Mouse (Mus musculus) splenic B cell, adult 2 months (primary cell): Measurements from ENCODE around the gene Dag1.
"Not testable (repeated sequence)": the region's sequence is repeated elsewhere in the genome, so short reads cannot be mapped to it uniquely, and the experiment has no call there.

Source experiments
- DNase-seq: peaks from one replicate; pipeline ENCODE4 v3.0.0-alpha.2; 2011; ENCODE audit warnings: low read depth, low spot score
- H3K27me3 ChIP-seq: 2 replicates; pipeline ENCODE4 v1.6.1; 2012; ENCODE audit warnings: mild to moderate bottlenecking, low read length, moderate library complexity, mixed read lengths; ENCODE audit not compliant: control insufficient read depth, poor library complexity, insufficient read depth, severe bottlenecking
- H3K36me3 ChIP-seq: 2 replicates; pipeline ENCODE4 v1.6.1; 2012; ENCODE audit warnings: mild to moderate bottlenecking, low read length, moderate library complexity, mixed read lengths; ENCODE audit not compliant: control insufficient read depth, poor library complexity, insufficient read depth, severe bottlenecking

Gene Dag1

DNA sequence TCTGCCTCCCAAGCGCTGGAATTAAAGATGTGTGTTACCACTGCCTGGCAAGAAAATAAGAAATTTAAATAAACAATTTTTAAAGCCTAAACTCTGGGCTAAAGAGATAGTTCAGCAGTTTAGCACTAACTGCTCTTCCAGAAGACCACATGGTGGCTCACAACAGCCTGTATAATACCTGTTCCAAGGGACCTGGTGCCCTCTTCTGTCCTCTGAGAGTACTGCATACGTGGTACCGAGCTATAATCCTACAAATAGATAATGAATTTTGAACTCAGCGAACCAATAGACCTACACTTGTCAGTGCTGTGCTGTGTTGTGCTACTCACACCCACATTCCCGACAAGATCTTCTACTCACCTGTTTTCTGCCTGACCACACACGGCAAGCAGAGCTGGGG is 20.7 kb upstream of the Dag1 start:
- Histone ChIP-seq H3K27me3 (no peaks in the 10 kb centered on the region), H3K36me3 (no peaks in the 10 kb centered on the region)
- peak; percentile 91 for DNase-seq

DNA sequence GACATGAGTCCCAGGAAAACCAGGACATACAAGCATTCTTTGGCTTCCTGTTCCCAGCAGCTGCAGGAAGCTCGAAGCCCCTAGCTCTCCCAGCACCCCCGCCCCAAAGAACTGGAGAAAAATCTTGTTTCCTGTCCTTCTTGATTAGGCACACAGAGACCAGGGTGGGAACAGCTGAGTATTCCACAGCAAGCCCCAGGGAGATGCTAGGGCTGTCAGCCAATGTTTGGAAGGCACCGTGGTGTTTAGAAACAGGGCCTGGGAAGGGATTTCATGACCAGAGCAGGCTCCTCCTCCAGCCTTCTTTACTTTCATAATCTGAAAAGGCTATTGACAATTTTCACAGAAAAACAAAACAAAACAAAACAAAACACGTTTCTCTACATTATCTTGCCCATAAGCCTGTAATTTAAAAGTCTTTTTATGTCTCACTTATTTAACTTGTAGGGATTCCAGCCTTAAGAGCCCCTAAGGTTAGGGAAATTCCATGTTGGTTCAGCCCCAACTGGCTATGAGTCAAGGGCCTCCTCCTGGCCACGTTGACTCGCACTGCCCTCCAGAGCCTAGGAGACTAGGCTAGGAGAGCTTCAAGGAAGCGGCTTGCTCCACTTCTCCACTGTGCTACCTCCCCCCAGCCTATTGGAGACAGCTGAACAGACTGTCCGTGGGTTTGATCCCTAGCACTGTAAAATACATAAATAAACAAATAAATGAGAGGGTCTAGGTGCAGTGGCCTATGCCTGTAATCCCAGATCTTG is 16.5 kb upstream of the Dag1 start:
- no peaks in the 10 kb centered on the region for H3K27me3 ChIP-seq
- no peaks in the 10 kb centered on the region for H3K36me3 ChIP-seq
- DNase-seq, result no peak

DNA sequence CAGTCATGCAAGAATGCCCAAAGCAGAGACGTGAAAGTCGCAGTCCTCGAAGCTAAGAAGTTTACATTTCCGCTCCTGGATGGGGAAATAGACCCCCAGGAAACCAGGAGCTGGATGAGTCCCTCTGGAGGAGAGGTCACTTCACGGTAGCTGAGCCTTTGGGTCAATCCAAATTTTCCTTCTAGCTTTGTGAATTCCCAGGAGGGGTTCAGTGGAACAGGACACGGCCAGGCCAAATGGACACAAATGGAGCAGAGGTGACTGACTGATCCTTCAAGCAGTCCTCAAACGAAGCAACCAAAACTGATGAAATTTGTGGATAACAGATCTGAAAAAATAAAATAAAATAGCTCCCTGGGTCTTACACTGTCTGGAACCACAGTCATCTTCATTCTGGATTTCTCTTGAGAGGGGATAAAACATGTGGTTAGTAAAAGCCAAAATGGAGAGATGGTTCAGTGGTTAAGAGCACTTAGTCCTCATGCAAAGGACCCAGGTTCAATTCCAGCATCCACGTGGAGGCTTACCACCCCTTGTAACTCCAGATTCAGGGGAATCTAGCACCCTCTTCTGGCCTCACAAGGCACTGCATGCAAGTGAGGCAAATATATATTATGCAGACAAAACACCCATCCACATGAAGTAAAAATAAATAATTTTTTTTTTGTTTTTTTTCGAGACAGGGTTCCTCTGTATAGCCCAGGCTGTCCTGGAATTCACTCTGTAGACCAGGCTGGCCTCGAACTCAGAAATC is 15.1 kb upstream of the Dag1 start:
- Histone ChIP-seq H3K27me3 (no peaks in the 10 kb centered on the region), H3K36me3 (no peaks in the 10 kb centered on the region)
- DNase-seq, result peak; percentile 71

DNA sequence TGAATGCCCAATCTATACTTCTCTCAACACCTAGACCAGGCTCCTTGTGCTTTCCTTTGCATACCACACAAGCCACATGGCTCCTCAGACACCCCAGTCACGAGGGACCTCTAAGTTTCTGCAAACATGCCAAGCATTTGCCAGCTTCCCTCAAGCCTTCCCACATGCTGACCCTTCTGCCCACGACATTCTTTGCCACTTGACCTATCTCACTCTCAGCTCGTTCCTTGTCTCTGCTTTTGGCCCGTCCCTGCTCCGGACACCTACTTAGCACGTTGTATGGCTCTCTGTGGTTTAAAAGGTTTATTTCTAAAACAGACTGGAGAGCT is 11.5 kb upstream of the Dag1 start:
- H3K27me3 ChIP-seq, result no peaks in the 10 kb centered on the region
- no peak for DNase-seq
- no peaks in the 10 kb centered on the region for H3K36me3 ChIP-seq

DNA sequence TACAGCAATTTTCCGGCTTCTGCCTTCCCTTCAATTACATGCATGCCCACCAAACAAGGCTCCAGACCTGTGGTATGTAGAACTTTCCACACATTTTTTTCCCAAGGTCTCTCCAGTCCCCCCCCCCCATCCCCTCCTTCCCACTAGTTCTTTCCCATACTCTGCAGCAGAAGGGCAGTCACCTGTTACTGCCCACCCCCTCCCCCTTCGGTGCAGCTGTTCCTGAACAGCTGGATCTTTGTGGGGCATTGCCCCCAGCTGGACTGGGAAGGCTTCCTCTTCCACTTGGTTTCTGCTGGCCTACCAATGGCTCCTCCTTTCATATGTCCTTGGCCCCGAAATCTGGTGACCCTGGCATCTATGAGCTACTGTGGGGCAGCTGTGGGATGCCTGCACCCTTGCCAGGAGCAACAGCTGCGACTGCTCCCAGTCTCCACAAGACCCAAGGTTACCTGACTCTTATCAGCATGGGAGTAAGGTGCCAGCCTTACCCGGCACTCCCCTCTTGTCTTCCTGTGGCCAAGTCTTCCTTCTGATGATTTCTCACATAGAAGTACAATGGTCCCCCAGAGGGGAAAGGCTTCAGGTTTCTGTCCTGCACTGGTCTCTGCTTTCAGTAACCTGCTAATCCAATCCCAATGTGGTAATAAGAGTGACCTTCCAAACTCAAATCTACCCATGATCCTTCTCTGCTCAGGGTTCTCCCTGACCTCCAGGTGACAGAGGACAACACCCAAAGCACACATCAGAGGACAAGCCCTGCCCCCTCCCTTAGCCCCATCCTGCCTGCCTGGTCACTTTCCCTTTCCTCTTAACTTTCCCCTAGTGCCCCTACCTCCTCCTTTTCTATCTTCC is 10.9 kb upstream of the Dag1 start:
- no peak for DNase-seq
- no peaks in the 10 kb centered on the region for H3K27me3 ChIP-seq
- no peaks in the 10 kb centered on the region for H3K36me3 ChIP-seq

DNA sequence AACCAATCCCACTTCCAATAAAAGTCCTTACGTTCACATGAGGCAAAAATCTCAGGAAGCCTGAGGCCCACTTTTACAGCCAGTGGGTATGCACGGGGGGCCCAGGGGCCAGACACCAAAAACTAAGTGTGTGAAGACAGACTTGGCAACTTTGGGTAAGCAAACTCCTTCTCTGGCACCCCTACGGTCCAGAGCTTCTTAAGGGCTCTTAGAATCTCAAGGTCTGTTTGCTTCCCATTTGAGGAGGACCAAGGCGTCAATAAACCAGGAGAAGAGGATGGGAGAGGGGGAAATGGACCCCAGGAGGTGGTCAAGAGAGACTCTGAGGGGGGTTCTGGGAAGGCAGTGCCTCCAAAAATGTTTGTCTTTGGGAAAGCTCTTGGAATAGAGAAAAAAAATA is 9.7 kb upstream of the Dag1 start:
- Histone ChIP-seq H3K36me3 (no peaks in the 10 kb centered on the region), H3K27me3 (no peaks in the 10 kb centered on the region)
- DNase-seq, result no peak

DNA sequence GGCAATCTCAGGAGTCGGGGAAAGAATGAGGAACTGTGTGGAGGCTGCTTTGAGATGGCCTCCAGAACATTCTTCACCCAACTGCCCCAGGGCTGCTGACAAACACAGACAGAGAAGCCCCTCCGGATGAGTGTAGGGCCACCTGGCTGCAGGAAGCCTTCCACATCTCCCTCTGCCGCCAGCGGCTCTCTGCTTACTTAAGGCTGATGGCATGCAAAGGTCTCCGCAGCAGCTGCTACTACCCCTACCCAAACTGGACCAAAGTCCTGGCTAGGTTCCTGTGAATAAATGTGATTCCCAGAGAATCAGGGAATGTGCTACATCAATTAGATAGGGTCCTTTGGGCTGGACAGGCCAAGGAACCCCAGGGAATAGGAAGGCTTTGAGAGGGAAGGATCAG is 8.9 kb upstream of the Dag1 start:
- no peak for DNase-seq

DNA sequence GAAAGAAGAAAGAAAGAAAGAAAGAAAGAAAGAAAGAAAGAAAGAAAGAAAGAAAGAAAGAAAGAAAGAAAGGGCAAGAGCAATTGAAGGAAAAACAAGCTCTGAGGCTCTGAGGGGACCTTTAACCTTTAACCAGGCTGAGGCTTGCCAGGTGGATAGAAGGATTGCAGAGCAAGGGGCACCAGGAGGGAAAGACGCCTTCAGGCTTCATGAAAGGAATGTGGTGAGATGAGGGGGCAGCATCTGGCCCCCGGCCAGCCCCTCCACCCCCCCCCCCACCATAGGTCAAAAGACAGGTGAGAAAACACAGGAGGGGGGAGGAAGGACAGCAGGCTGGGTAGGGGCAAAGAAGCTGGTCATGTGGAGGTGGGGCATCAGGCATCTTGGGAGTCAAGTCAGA is 8.2 kb upstream of the Dag1 start:
- Histone ChIP-seq H3K36me3 (no peaks in the 10 kb centered on the region), H3K27me3 (no peaks in the 10 kb centered on the region)
- DNase-seq, result no peak

More for the DNA sequence above, 8.9 kb upstream of the Dag1 start:
- Histone ChIP-seq H3K27me3 (no peaks in the 10 kb centered on the region), H3K36me3 (no peaks in the 10 kb centered on the region)

DNA sequence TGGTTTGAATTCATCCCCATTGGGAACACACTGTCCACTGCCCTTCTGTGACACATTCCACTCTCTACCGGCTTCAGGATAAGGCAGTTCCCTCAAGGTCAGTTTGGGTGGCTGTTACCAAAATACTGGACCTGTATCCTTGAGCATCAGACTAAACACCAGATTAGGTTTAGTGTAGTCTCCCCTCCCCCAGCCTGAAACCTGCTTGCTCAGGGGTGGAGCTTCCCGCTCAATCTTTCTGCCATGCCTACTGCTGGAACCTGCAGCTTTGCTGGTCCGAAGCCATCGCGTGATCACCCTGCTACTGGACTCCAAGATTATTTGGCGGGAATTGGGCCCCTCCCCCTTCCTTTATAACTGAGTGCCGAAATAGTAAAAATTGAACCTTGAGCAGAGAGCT is 4.9 kb upstream of the Dag1 start:
- not testable (repeated sequence) for H3K36me3 ChIP-seq, DNase-seq, H3K27me3 ChIP-seq

DNA sequence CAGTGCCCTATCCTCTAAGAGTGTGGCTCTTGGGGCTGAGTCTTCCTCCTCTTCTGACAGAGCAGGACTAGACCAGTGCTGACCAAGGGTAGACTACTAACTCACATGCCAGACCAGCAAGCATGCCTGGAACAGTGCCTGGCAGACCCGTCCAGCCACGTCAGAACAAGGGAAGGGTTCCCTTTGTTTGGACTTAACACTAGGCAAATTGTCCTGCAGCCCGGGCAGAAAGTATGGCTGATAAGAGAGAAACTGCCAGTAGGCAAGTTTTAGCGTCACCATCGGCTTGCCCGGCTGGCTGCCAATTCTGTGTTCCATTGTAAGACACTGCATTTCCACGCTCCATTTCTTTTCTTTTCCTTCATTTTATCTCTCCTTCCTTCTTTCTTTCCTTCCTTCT is 3.9 kb upstream of the Dag1 start:
- Histone ChIP-seq H3K27me3 (no peaks in the 10 kb centered on the region), H3K36me3 (no peaks in the 10 kb centered on the region)
- DNase-seq, result no peak

DNA sequence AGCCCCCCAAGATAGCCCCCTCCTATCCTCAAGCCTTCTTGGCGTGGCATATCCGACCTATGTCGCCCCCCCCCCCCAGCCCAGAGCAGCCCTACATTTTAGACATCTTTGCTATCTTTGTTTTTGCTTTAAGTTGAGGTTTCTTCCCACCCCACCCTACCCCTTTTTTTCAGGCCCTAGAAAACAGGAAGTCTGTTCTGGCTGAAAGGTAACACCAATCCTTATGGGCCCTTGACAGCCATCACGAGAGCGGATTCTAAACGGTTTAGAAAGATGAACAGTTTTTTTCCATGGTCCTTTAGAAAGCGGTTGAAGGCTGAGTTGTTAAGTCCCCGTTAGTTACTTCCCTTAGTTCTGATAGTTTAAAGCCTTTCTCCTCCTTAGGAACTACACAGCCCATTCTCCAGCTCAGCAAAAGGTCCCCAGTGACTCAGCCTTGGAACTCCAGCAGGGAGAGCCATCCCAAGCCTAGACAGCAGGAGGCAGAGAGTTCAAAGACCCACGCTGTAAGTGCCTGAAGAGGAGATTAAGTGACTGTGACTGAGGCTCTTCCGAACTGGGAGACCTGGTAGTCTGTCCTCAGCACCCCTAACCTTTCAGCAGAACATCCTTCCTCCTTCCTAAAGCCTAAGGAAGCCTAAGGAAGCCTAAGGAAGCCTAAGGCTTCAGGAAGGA is 2.6 kb upstream of the Dag1 start:
- H3K27me3 ChIP-seq, result no peaks in the 10 kb centered on the region
- peak; percentile 72 for DNase-seq
- no peaks in the 10 kb centered on the region for H3K36me3 ChIP-seq

DNA sequence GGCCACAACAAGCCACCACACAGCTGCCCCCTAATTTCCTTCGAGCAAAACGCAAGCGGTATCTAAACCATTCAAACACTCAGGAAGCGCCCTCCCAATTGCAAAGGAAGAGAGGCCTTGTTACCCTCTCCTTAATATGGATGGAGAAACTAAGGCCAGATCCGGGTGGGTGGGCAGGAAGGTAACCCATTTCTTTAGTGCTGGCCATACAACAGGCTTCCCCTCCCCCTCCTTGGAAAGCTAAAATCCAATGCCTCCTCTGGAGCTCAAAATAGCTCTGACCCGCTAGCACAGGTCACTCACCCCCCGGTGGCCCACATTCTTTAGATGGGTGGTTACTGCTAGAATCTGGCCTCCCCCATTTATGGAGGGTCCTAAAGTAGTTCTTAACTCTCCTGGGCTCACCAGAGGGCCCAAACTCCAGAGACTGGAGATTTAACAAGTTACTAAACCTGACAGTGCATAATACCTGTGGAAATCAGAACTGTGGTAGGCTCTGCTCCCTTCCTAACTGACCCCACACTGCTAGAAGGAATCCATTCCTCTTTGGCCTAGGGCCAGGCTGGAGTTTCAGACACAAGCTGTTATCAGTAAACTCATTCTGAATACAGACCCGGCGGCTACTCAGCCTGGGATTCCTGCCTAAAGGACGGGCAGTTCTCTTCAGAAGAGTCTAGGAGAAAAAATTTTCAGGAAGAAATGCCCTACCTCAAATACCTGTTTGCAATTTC is 598 bp upstream of the Dag1 start:
- no peaks in the 10 kb centered on the region for H3K36me3 ChIP-seq
- DNase-seq, result no peak
- H3K27me3 ChIP-seq, result no peaks in the 10 kb centered on the region

DNA sequence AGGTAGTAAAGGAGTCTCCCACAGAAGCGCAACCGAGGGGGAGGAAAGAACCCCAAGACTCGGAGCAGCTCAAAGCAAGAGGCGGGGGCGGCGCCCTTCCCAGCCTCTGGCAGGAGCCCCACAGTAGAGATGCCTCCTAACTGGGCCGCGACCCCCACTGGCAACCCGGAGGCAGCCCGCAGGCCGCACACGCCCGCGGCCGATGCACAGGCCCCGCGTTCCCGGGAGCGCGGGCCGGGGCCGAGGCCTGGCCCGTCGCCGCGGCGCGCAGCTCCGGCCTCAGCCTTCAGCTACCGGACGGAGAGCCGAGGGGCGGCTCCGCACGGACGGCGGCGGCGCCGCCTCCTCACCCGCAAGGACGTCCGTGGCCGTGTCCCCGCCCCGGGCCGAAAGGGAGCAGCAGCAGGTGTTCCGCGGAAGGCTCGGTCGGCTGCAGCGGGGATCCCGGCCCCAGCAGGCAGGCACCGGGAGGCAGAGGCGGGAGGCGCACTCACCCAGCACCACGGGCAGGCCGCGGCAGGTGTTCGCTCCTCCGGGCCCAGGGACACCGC is 552 bp downstream of the Dag1 start:
- no peaks in the 10 kb centered on the region for H3K27me3 ChIP-seq
- no peaks in the 10 kb centered on the region for H3K36me3 ChIP-seq
- DNase-seq, result no peak

DNA sequence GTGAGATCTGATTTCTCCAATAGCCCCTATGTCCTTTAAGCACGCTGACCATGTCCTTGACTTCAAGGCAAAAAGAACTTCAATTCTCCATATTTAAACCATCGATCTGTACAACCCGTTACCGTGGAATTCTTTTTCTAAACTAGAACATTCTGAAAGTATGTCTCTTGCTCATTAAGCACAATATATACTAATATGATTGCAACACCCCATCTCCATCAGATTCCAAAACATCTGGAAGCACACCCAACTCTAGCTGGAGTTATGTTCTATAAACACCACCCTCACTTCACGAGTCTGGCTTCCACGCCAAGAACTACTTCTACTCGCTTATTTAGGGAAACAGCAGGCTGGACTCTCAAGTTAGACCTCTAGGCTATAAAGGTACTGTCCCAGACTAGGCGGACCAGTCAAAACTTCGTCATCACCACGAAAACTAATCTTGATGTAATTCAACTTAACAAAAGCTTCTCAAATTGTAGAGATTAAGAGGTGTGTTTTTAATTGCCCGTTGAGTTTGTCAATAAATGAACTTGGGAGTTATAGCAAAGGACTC is 1.2 kb downstream of the Dag1 start:
- Histone ChIP-seq H3K27me3 (no peaks in the 10 kb centered on the region), H3K36me3 (no peaks in the 10 kb centered on the region)
- no peak for DNase-seq
